Mouse (Mus musculus) liver, adult 2 months (tissue): ENCODE results near the gene Palld.

Source experiments
- CTCF ChIP-seq: fragments of 200-500 bp; IDR thresholded peaks from 2 replicates; pipeline ENCODE4 v1.5.1; 2011; ENCODE audit warnings: low read depth, low read length, control low read depth
- POLR2A ChIP-seq: fragments of 200-500 bp; IDR thresholded peaks from 2 replicates; pipeline ENCODE4 v1.6.1; 2011; ENCODE audit warnings: low read length, control low read depth; ENCODE audit not compliant: insufficient read depth; ENCODE audit errors: extremely low read depth

- TF ChIP-seq CTCF (no peak), POLR2A (no peak)
These were observed 401.6 kb downstream of the Palld start for GRCm38 (mm10) chr8:61500914-61501313.
